Mouse (Mus musculus) ES-Bruce4 (cell line): ENCODE measurements at regions not wholly inside any gene's neighbourhood (a gene's known extent, or its start where the extent isn't known, plus 50 kb on each side); places are given as distances from the start of the nearest gene placed in this dataset.

ENCODE experiments used
- CTCF ChIP-seq: IDR thresholded peaks from one replicate; pipeline ENCODE4 v1.8.1; 2011; ENCODE audit warnings: low read depth, low read length
- EP300 ChIP-seq: IDR thresholded peaks from 2 replicates; pipeline ENCODE4 v1.6.1; 2011; ENCODE audit warnings: low read depth, low read length; ENCODE audit not compliant: insufficient read depth
- POLR2A ChIP-seq: IDR thresholded peaks from one replicate; pipeline ENCODE4 v1.8.1; 2011; ENCODE audit warnings: low read length; ENCODE audit not compliant: insufficient read depth

DNA sequence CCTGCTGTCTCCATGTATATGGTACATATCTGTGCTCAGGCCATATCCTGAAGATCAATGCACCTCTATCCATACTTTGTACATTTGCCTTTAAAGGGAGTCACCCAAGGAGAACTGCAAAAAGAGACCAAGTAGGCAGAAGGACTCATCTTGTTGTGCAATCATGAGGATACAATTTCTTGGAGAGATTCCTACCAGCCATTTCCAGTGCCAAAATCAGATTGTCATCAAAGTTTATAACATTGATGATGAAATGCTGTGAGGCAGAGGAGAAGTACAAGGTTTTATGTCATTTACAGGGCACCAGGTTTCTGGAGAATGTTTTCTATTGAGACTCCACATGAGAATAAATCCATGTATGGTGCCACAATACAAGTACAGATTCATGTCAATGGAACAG, 229.5 kb downstream of the Snca start:
- TF ChIP-seq POLR2A (no peak), EP300 (no peak), CTCF (no peak)
